Mouse (Mus musculus) liver (tissue): ENCODE data around the gene Olfr1220.

Experiments used
- DNase-seq: peaks from one replicate; pipeline ENCODE4 v3.0.0-alpha.2; 2020; ENCODE audit warnings: mixed read lengths

The Olfr1220 gene

GRCm38 (mm10) chr2:89106735-89107134 is at the start of gene Olfr1220:
Olfr1220 (minus strand) TSS chr2:89106835.
- no peak for DNase-seq

- DNase-seq = no peak
These were observed 44.8 kb upstream of the Olfr1220 start, which contains the start of gene Olfr1223 for GRCm38 (mm10) chr2:89151460-89151859. Olfr1223 (minus strand) TSS chr2:89151560.

- no peak for DNase-seq
These were observed 26.3 kb upstream of the Olfr1220 start, which contains the start of gene Olfr1222 for GRCm38 (mm10) chr2:89132954-89133353. Olfr1222 (minus strand) TSS chr2:89133054.

GRCm38 (mm10) chr2:89117183-89117582 is 10.5 kb upstream of the Olfr1220 start, which contains the start of gene Olfr1221:
Olfr1221 (minus strand) TSS chr2:89117283.
- DNase-seq = no peak

- DNase-seq = no peak
These were observed 984 bp downstream of the Olfr1220 start for GRCm38 (mm10) chr2:89105651-89106050.

- no peak for DNase-seq
These were observed 12.8 kb downstream of the Olfr1220 start for GRCm38 (mm10) chr2:89093848-89094247.

- DNase-seq = no peak
These were observed 23.2 kb downstream of the Olfr1220 start, which contains the start of gene Olfr1219 for GRCm38 (mm10) chr2:89083413-89083812. Olfr1219 (minus strand) TSS chr2:89083513.

GRCm38 (mm10) chr2:89081487-89081886 is 25.1 kb downstream of the Olfr1220 start:
- no peak for DNase-seq

- no peak for DNase-seq
These were observed 45.5 kb downstream of the Olfr1220 start, which contains the start of gene Olfr1218 for GRCm38 (mm10) chr2:89061087-89061486. Olfr1218 (minus strand) TSS chr2:89061187.
